Mouse (Mus musculus): ENCODE measurements around the gene Fam213a.
"Not testable (repeated sequence)": the region's sequence is repeated elsewhere in the genome, so short reads cannot be mapped to it uniquely, and the experiment has no call there.

Fam213a gene

DNA sequence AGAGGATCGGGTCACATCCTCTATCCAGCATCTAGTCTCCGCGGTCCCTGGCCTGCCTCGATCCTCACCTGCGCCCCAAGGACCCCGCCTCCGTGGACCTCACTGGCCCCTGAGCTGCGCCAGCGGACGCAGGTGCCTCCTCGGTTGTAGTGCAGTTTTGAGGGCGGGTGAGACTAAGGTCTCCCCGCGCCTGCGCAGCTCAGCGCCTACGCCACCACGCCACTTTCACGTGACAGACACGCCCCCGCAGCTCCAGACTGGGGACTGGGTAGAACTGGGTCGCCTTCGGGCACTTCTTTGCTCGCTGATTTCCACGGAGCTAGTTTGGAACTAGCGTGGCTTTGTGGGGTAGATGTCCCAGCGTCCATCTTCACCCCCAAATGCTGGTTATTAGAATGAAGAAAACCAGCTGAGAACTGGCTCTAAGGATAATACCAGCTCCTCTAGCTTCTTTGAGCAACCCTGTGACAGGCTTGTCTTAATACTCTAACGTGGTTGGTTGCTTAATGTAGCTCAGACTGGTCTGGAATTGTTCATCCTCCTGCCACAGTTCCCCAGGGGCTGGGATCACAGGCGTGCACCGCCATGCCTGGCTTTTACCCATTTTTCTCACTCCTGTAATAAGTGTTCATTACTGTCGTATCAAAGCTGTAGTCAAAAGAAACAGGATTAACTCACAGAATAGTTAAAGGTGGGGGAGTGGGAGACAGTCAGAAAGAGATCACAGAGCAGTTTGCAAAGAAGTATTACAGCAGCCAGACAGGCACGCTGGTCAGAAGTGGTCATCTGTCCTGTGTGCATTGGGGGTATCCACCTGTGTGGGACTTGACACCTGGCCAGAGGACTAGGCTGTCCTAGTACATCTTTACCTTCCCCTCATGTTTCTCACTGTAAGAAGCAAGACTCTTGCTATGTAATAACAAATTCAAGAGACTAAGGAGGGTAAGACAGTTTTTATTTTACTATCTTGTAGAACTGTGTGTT, at the start of gene Fam213a:
Gene Fam213a (minus strand): TSS at position 159 of the 984 bp plus-strand sequence.
- DNase-seq (ENCODE audit: extremely low read depth, insufficient read length, low spot score), result no peak

DNA sequence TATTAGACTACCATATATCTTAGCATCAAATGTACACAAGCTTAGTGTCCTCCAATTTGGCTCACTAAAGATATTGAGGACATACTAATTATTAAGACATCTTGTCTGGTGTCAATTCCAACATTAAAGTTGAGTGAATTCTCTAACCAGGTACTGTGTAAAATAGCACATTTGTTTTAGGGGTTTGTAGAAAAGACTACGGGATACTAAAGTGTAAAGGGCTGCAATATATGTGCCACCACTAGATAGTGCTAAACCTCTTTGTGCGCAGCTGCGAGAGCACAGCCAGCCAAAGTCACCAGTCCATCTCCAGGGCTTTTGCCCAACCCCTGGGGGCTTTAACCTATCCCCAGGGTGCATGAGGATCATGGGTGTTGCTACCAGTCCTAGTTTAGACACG, 39.6 kb upstream of the Fam213a start:
- DNase-seq (ENCODE audit: extremely low read depth, insufficient read length, low spot score), result not testable (repeated sequence)

DNA sequence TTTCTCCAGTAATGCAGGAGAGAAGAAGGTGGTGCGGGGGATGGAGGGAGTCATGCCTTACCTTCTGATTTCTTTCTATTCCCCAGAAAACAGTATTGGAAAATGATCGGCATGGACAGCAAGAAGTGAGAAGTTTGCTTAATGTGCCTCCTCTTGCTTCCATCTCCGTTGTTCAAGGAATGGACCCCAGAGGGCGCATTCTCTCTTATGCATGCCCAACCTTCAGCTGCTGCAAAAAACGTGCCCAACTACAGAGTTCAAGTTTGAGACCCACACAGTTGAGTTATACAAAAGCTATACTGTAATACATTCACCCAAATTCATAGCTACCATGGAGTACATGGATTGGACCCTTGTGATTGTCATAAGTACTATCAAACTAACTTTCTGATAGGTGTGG, 38.9 kb upstream of the Fam213a start:
- no peak for DNase-seq (ENCODE audit: extremely low read depth, insufficient read length, low spot score)

DNA sequence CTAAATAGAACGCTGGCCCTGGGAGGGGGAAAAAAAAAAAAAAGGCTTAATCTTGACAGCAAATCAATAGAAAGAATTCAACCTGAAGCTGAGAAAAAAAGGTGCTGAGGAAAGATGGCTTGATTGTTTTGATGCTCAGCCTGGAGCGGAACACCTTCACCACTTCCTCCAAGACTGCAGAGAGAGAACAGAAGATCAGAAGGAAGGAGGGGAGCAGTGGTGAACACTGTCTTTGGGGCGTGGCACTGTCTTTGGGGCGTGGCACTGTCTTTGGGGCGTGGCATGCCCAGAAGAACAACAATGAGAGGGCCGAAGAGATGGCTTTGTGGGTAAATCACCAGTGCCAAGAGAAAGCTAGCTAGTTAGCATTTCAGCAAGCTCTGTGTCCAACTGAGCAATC, 36.9 kb upstream of the Fam213a start:
- DNase-seq (ENCODE audit: extremely low read depth, insufficient read length, low spot score), result no peak

DNA sequence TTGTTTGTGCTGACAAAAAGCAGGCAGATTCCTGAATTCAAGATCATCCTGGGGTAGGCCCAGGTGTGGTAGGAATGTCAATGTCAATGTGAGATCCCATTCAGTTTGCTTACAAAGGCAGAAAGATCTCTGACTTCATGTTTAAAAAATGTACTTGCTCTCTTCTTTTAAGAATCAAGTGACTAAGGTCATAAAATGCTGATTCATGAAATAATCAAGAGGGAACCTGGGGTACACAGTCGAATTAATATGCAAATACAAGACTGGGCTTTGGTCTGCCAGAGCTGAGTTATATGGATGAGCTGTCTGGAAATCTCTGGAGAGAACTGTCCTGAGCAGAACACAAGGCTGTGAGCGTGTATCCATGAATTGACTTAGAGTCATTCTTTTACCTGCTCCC, 33.8 kb upstream of the Fam213a start:
- no peak for DNase-seq (ENCODE audit: extremely low read depth, insufficient read length, low spot score)

DNA sequence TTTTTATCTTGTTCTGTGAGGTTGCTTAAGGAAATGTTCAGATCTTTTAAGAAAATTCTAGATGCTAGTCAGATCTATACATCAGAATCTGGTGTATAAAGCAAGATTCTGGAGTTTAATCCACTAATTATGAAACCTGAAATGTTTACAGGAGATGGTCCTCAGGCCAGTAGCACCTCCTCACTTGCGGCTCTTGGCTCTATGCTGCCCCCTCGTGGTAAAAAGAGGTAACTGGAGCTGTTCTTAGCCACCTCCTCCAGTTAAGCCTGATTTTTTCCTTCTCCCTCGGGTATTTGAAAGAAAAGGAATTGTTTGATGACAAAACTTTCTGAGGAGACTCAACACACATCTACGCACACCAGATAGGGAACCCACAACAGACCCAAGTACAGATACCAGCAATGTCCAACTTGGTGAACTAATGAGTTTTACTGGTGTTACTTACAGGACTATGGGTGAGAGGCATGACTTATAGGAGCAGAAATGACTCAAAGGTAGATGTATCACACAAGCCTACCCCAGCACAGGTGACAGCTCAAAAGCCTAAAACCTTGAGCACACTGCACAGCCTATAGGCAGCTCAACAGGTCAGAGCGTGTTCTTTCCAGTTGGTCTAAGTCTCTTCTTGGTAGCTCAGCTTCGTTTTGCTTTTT, 21.7 kb upstream of the Fam213a start:
- DNase-seq (ENCODE audit: extremely low read depth, insufficient read length, low spot score), result peak; percentile 23

DNA sequence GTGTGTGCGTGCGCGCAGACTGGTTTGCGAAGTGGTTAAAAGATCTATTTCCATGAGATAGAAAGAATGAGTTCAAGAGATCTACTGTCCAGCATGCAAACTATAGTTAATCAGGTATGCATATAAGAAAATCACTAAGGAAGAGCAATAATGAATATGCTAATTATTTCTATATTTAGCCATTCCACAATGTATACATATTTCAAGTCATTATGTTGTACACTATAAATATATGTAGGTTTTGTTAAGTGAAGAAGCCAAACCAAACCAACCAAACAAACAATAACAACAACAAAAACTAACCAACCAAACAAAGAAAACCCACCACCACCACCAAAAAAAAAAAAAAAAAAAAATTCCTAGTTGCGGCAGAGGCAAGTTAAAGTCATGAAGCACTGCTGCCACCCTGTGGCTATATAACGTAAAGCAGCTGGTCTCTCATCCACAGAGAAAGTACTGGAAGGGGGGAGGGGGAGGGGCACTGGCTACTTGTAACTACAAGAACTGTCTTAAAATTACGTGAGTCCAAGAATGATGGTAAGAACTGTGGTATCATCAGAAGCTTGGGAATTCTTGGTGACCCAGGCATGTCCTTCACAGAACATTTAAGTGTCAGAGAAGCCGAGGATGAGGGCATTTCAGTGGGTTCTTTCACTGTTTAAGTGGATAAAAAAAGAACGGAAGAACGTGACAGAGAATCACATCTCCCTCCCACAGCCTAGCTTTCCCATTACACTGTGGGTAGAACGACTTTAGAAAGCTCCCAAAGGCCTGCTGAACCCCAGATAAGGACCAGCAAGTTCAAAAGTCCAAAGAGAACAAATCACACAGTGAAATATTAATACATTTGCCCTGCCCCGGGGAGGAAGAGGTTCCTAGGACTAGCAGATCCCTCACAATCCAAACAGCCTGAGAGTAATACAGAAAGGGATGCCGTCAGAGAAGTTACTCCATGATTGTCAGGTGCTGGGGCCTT, 19.8 kb upstream of the Fam213a start:
- peak; percentile 39 for DNase-seq (ENCODE audit: extremely low read depth, insufficient read length, low spot score)

DNA sequence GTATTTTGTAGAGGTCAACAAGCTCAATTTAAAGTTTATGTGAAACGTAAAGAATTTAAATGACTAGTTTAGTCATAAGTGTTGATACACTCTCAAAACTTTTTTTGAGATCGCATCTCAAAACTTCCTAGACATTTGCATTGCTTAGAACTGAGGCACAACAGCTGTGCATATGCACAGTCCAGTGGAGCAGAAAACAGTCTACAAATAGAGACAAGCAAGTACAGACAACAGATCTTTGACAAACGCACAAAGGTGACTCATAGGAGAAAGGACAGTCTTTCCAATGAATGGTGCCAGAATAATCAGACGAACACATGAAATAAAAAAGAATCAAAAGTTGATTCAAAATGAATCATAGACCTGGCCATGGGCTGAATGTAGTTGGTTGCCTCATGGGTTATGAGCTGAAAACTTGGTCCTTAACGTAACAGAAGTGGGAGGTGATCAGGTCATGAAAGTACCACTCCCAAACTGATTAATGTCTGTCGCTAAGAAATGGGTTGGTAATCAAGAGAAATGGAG, 17.5 kb upstream of the Fam213a start:
- DNase-seq (ENCODE audit: extremely low read depth, insufficient read length, low spot score), result no peak

DNA sequence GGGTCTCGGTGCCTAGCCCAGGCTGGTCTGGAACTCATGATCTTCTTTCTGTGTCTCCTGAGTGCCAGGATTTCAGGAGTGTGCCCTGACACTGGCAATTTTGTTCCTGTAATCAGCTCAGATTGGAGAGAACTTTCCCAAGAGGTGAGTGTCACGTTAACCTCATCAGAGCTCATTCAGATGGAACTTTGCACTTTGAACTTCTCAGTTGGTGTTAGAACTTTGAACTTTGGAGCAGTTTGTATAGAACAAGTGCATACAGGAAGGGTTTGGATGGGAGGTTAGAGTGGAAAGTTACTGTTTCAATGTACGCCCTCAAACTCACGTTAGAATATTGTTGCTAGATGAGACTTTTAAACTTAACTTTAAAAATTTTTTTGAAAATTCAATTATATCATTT, 15.7 kb upstream of the Fam213a start:
- no peak for DNase-seq (ENCODE audit: extremely low read depth, insufficient read length, low spot score)

DNA sequence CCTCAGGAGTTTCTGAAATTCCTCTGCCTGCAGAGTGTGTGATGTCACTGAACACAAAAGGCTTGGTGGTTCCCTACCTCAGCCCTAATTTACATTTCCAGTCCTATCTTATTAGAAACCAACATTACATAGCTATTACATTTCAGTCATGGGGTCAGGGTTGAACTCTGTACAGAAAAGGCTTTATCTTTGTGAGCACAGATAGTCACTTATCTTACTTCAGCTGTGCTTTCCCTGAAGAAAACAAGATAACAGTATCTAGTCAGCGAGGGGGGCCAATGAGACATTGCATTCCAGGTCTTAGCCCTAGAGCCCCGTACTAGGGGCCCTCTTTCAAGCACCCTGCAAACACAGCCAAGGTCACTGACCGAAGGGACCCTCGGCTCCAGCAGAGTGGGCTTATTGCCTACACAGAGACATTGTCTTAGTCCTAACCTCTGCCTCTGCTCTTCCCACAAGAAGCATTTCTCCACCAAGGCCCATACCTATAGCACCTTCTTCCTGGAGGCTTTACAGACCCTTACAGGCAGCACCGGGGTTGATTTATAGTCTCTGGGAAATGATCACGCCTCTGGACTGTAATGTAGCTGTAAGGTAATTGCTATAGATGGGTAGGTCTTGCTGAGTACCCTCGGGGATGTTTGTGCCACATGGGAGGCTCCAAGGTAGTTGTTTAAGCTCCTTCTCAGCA, 12.2 kb upstream of the Fam213a start:
- DNase-seq (ENCODE audit: extremely low read depth, insufficient read length, low spot score), result no peak

DNA sequence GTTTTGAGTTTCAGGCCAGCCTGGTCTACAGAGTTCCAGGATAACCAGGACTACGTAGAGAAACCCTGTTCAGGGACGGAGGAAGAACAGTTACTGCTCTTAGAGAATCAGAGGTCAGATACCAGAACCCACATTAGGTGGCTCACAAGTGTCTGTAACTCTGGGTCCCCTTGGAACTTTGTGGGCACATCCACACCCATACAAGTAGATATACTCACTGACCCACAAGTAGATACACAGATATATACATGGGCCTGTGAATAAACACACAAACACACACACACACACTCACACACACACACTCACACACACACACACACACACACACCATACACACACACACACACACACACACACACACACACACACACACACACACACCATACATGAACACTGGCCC, 11.5 kb upstream of the Fam213a start:
- no peak for DNase-seq (ENCODE audit: extremely low read depth, insufficient read length, low spot score)

DNA sequence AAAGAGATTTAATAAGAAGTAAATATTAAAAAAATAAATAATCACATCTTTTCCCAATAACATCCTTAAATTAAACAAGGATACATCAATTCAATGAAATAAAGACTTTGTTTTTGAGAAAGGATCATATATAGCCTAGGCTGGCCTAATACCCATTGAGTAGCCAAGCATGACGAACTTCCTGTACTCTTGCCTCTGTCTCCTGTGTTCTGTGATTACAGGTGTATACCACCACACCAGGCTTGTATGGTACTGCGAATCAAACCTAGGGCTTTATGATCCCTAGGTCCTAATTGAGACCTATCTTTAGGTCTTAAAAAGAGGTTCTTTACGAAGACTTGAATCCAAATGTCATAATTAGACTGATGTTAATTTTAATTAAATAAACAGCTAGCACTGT, 7.7 kb upstream of the Fam213a start:
- DNase-seq (ENCODE audit: extremely low read depth, insufficient read length, low spot score), result no peak

DNA sequence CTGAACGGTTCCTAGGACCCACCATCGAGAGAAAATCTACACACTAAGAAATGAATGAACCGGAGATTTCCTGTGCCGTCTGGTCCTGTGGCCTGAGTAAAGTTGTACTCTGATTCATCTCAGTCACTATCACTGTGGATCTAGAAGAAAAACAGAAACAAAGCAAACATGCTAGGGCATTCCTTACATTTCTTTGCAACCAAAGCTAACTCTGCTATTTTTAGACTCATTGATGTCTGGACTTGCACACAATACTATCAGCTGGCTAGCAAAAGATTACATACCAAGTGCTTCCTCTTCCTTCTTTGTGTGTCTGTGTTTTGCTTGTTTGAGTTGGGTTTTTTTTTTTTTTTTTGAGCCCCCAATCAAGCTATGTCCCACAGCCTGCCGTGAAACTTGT, 3.9 kb upstream of the Fam213a start:
- no peak for DNase-seq (ENCODE audit: extremely low read depth, insufficient read length, low spot score)

DNA sequence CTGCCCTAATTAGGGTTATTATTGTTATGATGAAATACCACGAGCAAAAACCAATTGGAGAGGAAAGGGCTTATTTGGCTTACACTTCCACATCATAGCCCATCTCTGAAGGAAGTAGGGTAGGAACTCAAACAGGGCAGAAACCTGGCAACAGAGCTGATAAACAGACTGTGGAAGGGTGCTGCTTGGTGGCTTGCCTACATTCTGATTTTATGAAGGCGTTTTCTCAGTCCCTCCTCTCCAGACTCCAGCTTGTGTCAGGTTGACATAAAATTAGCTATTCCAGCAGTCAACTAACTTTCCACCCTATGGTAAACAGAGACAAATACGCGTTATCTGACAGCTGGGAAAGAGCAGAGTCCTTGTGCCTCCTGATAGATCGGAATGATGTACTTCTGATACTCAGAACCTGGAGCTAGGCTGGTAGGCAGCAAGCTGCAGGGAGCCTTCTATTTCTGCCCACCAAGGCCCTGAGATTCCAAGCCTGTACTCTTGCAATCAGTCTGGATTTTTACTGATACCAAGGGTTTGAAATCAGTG, 1.2 kb upstream of the Fam213a start:
- no peak for DNase-seq (ENCODE audit: extremely low read depth, insufficient read length, low spot score)

DNA sequence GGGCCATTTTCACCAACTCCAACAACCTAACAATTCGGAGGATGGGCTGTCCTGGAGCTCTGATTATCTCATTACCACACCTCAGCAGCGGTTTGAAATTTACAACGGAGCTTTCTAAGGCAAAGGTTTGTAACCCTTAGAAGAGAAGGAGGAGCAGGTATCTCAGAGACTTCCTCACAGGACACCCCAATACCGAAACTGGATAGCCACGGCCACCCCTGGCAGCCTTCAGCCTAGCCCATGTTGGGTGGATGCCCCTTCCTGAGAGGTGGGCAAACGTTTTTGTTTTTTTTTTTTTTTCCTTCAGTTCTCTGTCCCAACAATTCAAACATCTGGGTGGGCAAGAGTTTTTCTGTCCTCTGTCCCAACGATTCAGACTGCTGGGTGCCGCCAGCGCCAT, 445 bp downstream of the Fam213a start:
- no peak for DNase-seq (ENCODE audit: extremely low read depth, insufficient read length, low spot score)

DNA sequence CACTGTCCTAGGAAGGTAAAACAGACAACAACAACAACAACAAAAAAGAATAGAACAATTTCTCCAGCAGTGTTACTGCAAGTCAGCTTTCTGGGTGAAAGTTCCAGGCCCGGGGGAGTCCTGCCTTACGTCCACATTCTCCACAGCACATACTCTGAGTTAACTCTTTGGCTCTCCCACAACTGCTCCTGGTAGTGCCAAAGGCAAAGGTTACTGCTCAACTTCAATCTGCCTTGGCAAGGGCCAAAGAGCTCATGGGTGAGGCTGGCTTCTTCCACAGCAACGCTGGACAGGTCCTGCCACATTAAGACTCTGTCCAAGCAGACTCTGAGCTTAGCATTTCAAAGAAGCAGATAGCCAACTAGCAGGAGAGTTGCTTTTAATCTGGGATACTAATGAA, 1.7 kb downstream of the Fam213a start:
- no peak for DNase-seq (ENCODE audit: extremely low read depth, insufficient read length, low spot score)

DNA sequence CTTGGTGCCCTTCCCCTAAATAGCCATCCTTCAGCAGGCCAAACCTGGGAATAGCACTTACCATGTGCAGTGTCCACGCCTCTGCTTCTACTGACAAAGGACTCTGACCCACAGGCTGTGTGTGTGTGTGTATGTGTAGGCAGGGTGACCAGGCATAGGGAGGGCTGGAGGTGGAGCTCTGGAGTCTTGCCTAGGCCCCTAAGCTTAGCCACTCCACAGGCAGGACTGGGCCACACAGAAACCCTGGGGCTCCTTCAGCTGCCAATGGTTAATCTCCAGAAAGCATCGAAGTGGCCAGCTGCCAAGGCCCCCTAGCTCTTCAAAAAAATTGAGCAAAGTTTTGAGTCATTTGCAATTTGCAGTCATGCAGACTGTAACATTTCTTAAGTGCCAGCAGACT, 5.5 kb downstream of the Fam213a start:
- DNase-seq (ENCODE audit: extremely low read depth, insufficient read length, low spot score), result no peak

DNA sequence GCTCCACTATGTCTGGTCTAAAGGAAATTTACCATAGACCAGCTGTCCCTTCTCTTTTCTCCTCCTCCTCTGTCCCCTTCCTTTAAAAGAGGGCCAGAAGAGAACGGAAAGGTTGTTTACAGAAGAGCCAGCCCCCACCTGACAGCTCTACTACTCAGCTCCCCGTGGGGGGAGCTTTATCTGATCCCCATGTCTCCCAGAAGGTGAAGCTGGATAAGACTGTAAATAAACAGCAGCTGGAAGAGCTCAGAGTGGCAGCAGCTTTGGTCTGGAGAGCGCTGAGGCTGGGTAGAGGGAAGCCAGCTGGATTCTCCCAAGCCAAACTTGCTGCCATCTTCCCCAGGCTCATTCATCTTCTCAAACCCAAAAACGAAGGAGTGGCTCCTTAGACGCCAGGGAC, 5.9 kb downstream of the Fam213a start:
- DNase-seq (ENCODE audit: extremely low read depth, insufficient read length, low spot score), result no peak

DNA sequence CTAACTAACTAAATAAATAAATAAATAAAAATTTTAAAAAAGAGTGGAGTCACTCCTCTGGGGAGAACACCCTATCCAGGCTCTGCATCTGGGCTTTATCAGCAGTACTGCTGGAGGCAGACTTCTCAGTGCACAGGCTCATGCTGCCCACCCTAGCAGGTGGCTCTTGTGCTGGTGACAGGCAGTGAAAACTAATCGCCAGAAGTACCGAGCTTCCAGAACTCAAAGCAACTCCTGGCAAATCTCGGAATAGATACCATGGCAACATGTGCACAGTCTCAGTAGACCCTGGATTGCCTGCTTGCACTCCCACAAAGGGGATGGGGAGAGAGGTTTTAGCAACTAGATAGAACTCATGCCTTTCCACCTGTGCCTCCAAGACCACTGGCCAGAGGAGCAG, 6.7 kb downstream of the Fam213a start:
- no peak for DNase-seq (ENCODE audit: extremely low read depth, insufficient read length, low spot score)

DNA sequence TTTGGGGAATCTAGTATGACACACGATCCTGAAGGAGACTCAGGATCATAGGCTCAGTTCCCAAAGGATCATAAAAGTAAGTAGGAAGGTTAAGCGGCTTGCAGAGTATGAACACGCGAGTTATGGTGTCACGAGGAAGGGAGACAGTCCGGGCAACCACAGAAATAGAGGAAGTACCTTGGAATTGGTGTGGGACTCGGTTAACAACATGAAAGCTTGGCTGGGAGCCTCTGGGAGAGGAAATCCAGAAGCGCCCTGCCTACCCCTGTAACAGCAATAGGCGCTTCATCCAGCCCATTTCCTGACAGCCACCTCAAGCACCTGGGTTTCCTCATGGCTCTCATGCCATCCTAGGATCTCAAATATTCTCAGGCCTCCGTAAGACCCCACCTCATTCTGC, 7.3 kb downstream of the Fam213a start:
- DNase-seq (ENCODE audit: extremely low read depth, insufficient read length, low spot score), result no peak
